Mouse (Mus musculus) liver, adult 2 months (tissue): ENCODE measurements at regions not wholly inside any gene's neighbourhood (a gene's known extent, or its start where the extent isn't known, plus 50 kb on each side); places are given as distances from the start of the nearest gene placed in this dataset.

Experiments used
- CTCF ChIP-seq: fragments of 200-500 bp; IDR thresholded peaks from 2 replicates; pipeline ENCODE4 v1.5.1; 2011; ENCODE audit warnings: low read depth, low read length, control low read depth
- POLR2A ChIP-seq: fragments of 200-500 bp; IDR thresholded peaks from 2 replicates; pipeline ENCODE4 v1.6.1; 2011; ENCODE audit warnings: low read length, control low read depth; ENCODE audit not compliant: insufficient read depth; ENCODE audit errors: extremely low read depth

DNA sequence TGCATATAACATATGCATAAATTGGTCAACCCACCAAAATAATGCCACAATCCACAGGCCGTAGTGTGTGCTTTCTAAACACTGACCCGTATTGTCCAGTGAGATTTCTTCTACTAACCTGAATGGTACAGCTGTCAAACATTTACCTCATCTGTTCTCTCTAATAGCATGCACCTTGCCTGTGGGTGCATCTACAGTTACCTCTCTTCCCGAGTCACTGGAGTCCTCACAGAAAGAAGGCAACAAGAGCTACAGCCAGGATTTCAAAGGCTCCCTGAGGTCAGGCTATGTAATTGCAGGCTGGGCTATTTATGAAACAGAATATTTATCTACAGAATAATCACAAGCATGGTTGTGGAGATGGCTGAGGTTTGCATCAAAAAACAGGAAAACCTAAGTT is 53.8 kb upstream of the Ak4 start:
- TF ChIP-seq CTCF (no peak), POLR2A (no peak)
